Mouse (Mus musculus): ENCODE data around the gene Homer1. TPM values are rescaled to one million over a fixed set of nuclear protein-coding genes. Genes with fewer than 3 reads are reported as not detected.

Gene Homer1
- polyA plus RNA-seq, 1 experiment from 2014 or later = 7.9 TPM

DNA sequence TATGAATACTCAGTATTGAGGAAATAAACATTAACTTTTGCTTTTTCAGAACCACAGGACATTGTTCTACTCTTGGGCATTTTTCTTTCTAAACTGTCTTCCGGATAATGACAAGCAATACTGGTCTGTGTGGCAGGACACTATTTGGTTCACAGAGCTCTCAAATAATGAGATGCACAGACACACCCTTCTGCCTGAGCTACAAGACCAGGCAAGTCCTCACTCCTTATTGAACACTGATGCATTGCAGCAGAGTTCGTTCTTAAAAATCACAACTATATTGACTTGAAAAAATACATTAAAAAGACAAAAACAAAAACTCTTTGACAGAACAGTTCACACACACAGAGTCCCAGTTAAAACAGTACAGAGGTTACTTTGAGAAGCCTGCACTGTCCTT lies 123.8 kb downstream of the Homer1 start:
- Histone ChIP-seq H3K27me3 (ENCODE audit: poor library complexity, severe bottlenecking) (no peaks in the 10 kb centered on the region), H3K36me3 (replicated peaks) (peaks cover under 1% of the 10 kb centered on the region; the same call in 1 of the 2 replicates), H3K4me1 (no peaks in the 10 kb centered on the region), H3K9me3 (no peaks in the 10 kb centered on the region), H3K27ac (no peak overlapping the region), H3K4me3 (no peak overlapping the region)
- WGBS = 85% methylated on average over 2 of the region's 2 CpGs
- no peak for DNase-seq (ENCODE audit: extremely low spot score, low spot score)

DNA sequence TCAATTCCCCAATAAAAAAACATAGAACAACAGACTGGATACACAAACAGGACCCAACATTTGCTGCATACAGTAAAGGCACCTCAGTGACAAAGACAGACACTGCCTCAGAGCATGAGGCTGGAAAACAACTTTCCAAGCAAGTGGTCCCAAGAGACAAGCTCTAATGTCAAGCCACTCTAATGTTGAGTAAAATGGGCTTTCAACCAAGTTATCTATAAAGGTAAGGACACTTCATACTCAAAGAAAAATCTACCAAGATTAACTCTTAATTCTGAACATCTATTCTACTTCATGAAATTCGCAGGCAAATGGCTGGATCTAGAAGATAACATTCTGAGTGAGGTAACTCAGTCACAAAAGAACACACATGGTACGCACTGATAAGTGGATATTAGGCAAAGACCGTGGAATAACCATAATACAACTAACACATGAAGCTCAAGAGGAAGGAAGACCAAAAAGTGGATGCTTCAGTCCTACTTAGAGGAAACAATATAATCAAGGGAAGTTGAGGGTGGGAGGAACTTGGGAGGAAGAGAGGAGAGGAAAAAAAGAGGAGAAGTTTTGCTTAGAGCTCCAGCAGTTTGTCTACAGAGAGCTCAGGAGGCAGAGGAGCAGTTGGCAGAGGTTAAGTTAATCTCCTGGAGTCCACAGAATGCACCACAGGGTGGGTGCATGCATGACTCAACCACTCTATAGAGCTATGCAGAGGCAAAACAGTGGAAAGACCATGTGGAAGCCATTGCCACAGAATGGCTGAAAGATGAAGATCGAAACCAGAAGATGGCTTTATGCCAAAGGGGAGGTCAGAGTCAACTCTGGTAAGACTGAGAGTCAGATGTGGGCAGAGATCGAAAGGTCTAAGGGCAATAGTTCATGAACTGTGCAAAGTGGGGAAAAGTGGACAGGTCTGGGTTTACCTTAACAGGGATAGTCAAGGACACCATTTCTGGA lies 128.8 kb downstream of the Homer1 start:
- Histone ChIP-seq H3K27me3 (ENCODE audit: poor library complexity, severe bottlenecking) (no peaks in the 10 kb centered on the region), H3K9me3 (no peaks in the 10 kb centered on the region), H3K4me1 (no peaks in the 10 kb centered on the region), H3K4me3 (no peak overlapping the region), H3K36me3 (replicated peaks) (peaks cover 11% of the 10 kb centered on the region; the same call in 1 of the 2 replicates), H3K27ac (no peak overlapping the region)
- 95% methylated on average over 5 of the region's 5 CpGs for WGBS
- no peak for DNase-seq (ENCODE audit: extremely low spot score, low spot score)

DNA sequence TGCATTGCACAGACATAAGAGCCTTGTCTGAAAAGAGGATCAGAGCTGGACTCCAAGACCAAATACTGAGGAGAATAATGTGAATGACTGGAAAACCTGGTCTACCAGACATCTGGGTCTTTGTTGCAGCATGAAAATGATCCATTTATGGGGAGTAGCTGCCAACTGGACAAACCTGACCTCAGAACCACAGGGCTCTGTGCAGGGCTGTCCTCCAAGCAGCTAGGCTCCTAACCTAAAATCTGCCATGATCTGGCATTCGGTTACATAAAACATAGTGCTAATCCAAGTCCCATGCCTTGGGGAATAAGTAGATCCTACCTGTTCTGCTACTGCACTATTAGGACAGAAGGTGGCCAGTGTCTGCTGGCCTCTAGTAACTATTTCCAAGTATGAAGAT lies 129.8 kb downstream of the Homer1 start:
- no peaks in the 10 kb centered on the region for H3K27me3 ChIP-seq (ENCODE audit: poor library complexity, severe bottlenecking)
- peaks cover 18% of the 10 kb centered on the region for H3K36me3 ChIP-seq (replicated peaks)
- no peak overlapping the region for H3K4me3 ChIP-seq
- 91% methylated on average over 1 of the region's 1 CpGs for WGBS
- H3K27ac ChIP-seq = no peak overlapping the region
- no peak for DNase-seq (ENCODE audit: extremely low spot score, low spot score)
- H3K9me3 ChIP-seq = no peaks in the 10 kb centered on the region
- H3K4me1 ChIP-seq = no peaks in the 10 kb centered on the region

DNA sequence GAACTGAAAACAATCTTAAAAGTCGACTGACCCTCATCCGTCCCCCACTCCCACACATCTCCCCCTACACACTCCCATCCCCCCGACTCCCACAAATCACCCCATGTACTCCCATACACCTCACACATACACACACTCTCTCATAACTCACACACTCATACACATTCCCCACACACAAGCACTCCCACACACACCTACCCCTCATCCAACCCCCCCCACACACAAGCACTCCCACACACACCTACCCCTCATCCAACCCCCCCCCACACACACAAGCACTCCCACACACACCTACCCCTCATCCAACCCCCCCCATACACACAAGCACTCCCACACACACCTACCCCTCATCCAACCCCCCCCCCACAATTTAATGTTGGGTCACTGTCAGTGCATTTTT lies 140.7 kb downstream of the Homer1 start:
- H3K36me3 ChIP-seq (replicated peaks) = peaks cover 74% of the 10 kb centered on the region
- WGBS = 79% methylated on average over 3 of the region's 3 CpGs
- no peak overlapping the region for H3K27ac ChIP-seq
- no peaks in the 10 kb centered on the region for H3K4me1 ChIP-seq
- DNase-seq (ENCODE audit: extremely low spot score, low spot score) = no peak
- no peaks in the 10 kb centered on the region for H3K27me3 ChIP-seq (ENCODE audit: poor library complexity, severe bottlenecking)
- H3K9me3 ChIP-seq = no peaks in the 10 kb centered on the region
- H3K4me3 ChIP-seq = no peak overlapping the region

DNA sequence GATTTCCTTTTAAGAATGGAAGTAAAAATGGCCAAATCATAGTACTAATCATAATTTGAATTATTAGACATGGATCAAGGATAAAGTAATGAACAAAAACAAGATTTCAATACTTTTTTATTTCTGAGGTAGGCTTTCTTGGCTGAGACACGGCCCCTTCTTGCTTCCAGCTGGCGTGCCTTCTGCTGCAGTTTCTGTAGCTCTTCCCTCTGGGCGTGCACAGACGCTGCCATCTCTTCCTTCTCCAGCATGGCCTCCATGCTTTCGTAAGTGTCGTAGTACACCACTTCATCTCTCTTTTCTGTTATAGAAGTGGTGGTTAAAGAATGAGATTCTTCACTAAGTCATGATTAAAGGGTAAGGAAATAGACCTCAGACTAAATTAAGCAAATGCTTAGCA lies 153.8 kb downstream of the Homer1 start:
- WGBS = 94% methylated on average over 6 of the region's 6 CpGs
- Histone ChIP-seq H3K36me3 (replicated peaks) (peaks cover 66% of the 10 kb centered on the region), H3K4me1 (no peaks in the 10 kb centered on the region)

More for the DNA sequence above, 153.8 kb downstream of the Homer1 start:
- Histone ChIP-seq H3K27ac (no peak overlapping the region), H3K27me3 (ENCODE audit: poor library complexity, severe bottlenecking) (no peaks in the 10 kb centered on the region), H3K4me3 (no peak overlapping the region), H3K9me3 (no peaks in the 10 kb centered on the region)
- no peak for DNase-seq (ENCODE audit: extremely low spot score, low spot score)

Other genes with a start within 250 kb of the Homer1 start
- gene Cmya5, start 154.9 kb upstream of the Homer1 start, polyA plus RNA-seq (2016; fragmentation: Nextera tagmentation; extraction: Ambion mirVana) = 0.01 and 0.02 TPM in 2 replicates
- gene Tent2, start 107.2 kb upstream of the Homer1 start, polyA plus RNA-seq (2016; fragmentation: Nextera tagmentation; extraction: Ambion mirVana) = 58.9 and 59.7 TPM in 2 replicates
- 2.3 and 2.9 TPM in 2 replicates for gene Jmy, start 200.2 kb downstream of the Homer1 start, polyA plus RNA-seq (2016; fragmentation: Nextera tagmentation; extraction: Ambion mirVana)

Data from forebrain, embryonic 10.5 days (tissue).